Mouse (Mus musculus) cortical plate, adult 2 months (tissue): Measurements from ENCODE around the gene Gm12185. TPM values are rescaled to one million over a fixed set of nuclear protein-coding genes. Genes with fewer than 3 reads are reported as not detected.
"Not testable (repeated sequence)": the region's sequence is repeated elsewhere in the genome, so short reads cannot be mapped to it uniquely, and the experiment has no call there.

Experiments used
- H3K27ac ChIP-seq: fragments of 200-500 bp; 2 replicates; pipeline ENCODE4 v1.5.1; 2012; ENCODE audit warnings: low read length, control low read depth, inconsistent platforms; ENCODE audit not compliant: insufficient read depth
- H3K4me1 ChIP-seq: fragments of 200-500 bp; 2 replicates; pipeline ENCODE4 v1.6.1; 2011; ENCODE audit warnings: low read length; ENCODE audit not compliant: control insufficient read depth, insufficient read depth
- H3K4me3 ChIP-seq: fragments of 200-500 bp; 2 replicates; pipeline ENCODE4 v1.5.1; 2011; ENCODE audit warnings: mild to moderate bottlenecking, low read length, control low read depth; ENCODE audit not compliant: insufficient read depth
- polyA plus RNA-seq: library from polyadenylated mRNA; depleted of rRNA; stranded (reverse); fragments of >200 nt; gene quantifications from 2 replicates; pipeline ENCODE4 v1.2.3, GENCODE M21; 2012; rRNA removed

The Gm12185 gene
- polyA plus RNA-seq: 0.08 and 0.19 TPM in 2 replicates

DNA sequence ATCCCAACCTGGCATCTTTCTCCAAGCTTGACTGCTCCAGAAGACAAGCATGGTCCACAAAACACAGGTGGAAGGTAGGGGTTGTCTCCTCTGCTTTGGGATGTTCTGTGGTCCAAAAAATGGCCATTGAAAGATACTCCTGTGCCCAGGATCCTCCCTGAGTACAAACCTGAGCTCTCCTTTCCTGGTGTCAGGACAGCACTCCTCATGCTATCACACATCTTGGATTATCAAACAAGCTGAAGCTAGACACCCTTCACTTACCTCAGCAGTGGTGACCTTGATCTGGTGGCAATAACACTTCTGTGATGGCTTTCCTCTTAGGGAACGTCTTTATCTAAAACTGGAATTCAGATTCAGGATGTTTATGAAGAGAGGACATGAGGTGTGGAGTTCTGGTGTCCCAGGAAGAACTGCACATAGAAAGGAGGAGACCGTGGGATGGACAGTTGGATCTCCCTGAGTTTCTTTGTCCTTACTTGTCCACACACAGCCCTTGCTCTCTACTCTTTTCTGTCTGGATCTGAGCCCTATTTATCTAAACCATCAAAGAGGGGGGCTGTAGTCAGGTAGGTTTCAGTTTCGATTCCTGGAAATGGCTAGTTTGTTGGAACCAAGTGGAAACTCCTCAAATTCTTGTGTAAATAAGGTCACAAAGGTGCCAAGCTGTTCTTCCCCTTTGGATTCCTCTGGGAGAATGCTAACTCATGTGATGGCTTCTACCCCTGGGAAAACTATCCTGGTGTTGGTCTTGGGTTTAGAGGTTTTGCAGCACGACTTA is at the start of gene Gm12185:
Gene Gm12185, minus strand, starts transcription at position 487 of the 781 bp plus-strand sequence.
- H3K4me1 ChIP-seq, H3K4me3 ChIP-seq, H3K27ac ChIP-seq: not testable (repeated sequence)

- not testable (repeated sequence) for H3K27ac ChIP-seq, H3K4me1 ChIP-seq, H3K4me3 ChIP-seq
Measured at GRCm38 (mm10) chr11:49012074-49012473, 20.0 kb upstream of the Gm12185 start.

- H3K27ac ChIP-seq, H3K4me1 ChIP-seq, H3K4me3 ChIP-seq: not testable (repeated sequence)
Measured at GRCm38 (mm10) chr11:49006785-49007184, 14.8 kb upstream of the Gm12185 start.

- not testable (repeated sequence) for H3K27ac ChIP-seq, H3K4me1 ChIP-seq, H3K4me3 ChIP-seq
Measured at GRCm38 (mm10) chr11:49006317-49006716, 14.3 kb upstream of the Gm12185 start.

DNA sequence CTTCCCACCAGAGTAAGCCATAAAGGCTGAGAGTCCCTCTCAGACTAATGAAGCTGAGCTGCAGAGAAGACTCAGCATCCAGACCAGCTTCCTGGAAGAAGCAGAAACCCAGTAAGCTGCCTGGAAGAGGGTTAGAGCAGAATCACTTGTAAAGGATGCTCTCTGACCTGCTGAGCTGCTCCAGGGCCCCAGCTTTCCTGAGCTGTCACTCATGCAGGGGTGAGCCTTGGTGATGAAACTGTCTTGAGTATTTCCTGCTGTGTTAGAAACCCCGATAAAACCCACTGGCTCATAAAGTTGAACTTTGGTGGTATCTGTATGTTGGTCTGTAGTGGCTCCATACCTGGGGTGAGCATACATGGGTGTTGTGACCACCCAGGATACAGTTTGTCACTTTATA is 8.4 kb upstream of the Gm12185 start:
- not testable (repeated sequence) for H3K27ac ChIP-seq, H3K4me1 ChIP-seq, H3K4me3 ChIP-seq

DNA sequence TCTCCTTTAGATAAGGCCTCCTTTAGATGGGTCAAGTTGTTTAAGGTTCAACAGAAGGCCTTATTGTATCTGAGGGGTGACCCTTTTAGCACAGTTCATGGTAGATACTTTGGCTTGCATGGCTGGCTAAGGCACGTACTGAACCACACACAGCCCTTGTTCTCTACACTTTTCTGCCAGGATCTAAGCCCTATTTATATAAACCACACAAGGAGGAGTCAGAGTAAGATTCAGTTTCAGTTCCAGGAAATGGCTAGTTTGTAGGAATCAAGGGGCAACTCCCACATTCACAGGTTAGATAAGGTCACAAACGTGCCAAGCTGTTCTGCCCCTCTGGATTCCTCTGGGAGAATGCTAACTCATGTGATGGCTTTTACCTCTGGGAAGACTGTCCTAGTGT is 2.0 kb upstream of the Gm12185 start, which contains the start of gene Tgtp1:
Gene Tgtp1, minus strand, starts transcription at position 155 of the 400 bp plus-strand sequence.
- not testable (repeated sequence) for H3K4me3 ChIP-seq, H3K4me1 ChIP-seq, H3K27ac ChIP-seq

DNA sequence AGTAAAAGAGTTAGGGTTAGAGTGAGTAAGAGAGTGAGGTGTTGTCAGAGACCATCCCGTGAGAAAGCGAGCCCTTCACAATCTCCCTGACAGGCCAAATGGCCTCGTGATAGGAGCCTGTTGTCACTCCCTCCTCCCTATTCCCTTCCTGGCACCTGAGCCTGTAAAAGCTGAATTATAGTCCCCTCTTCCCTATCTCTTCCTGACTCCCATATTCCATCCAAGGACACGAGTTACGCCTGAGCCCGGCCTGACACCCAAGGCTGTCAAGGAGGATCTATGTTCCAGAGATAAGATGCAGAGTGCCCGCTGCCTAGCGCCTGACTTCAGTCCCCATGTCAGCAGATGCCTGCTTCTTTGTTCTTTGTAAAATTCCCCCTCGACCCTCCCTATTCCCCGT is 1.3 kb upstream of the Gm12185 start:
- H3K4me3 ChIP-seq, H3K27ac ChIP-seq, H3K4me1 ChIP-seq: not testable (repeated sequence)

GRCm38 (mm10) chr11:48989981-48990380 is 2.0 kb downstream of the Gm12185 start:
- not testable (repeated sequence) for H3K27ac ChIP-seq, H3K4me1 ChIP-seq, H3K4me3 ChIP-seq

DNA sequence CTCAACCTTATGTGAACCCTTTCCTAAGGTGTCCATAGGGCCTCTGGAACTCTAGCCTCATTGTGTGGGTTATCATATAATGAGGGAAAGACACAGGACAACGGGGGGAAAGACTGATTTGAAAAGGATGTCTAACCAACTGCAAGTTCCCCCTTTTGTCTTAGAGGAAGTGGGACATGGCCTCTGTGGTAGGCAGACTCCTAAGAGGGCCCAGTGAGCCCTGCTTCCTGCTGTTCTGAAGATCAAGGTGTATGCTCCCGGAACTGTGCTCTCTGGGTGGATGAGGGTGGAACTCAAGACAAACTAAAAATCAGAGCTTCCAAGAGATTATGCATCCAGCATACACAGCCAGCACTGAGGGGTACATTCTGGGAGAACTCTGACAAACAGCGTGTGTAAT is 3.8 kb downstream of the Gm12185 start:
- H3K4me3 ChIP-seq, H3K27ac ChIP-seq, H3K4me1 ChIP-seq: not testable (repeated sequence)

GRCm38 (mm10) chr11:48982848-48983247 is 9.2 kb downstream of the Gm12185 start:
- H3K4me3 ChIP-seq, H3K27ac ChIP-seq, H3K4me1 ChIP-seq: not testable (repeated sequence)

- not testable (repeated sequence) for H3K27ac ChIP-seq, H3K4me1 ChIP-seq
Measured at GRCm38 (mm10) chr11:48980052-48980451, 12.0 kb downstream of the Gm12185 start.

GRCm38 (mm10) chr11:48979251-48979650 is 12.8 kb downstream of the Gm12185 start, which contains the start of gene 9930111J21Rik1:
9930111J21Rik1 (minus strand) TSS chr11:48979398.
- H3K4me3 ChIP-seq, H3K27ac ChIP-seq, H3K4me1 ChIP-seq: not testable (repeated sequence)

More at GRCm38 (mm10) chr11:48980052-48980451, 12.0 kb downstream of the Gm12185 start:
- not testable (repeated sequence) for H3K4me3 ChIP-seq

DNA sequence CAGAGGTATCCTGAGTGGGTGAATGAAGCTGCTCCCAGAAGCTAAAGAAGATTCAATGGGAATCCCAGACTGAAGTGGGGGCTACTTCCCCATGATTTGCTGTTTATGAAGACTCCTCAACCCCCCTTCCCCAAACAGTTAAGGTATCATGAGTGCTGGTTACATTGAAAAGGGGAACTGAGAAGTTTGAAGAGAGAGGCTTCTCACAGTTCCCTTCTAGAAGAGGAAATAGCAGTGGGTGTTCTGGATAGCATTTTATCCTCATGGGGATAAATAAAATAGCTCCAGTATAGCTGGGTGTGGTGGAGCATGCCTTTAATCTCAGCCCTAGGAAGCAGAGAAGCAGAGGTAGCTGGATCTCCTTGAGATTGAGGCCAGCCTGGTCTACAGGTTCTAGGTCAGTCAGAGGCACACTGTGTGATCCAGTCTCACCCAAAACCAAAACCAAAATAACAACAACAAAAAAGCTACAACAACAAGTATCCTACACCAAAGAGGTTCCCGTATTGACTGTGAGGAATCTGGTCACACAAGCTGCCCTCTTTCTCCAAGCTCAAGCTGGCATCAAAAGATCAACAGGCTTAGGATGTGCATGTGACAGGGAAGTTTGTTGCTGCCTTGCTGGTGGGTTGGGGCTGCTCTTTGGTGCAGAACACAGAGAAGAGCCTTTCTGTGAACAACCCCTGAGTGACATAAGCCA is 13.6 kb downstream of the Gm12185 start, which contains the start of gene Olfr56:
Gene Olfr56, plus strand, starts transcription at position 650 of the 700 bp plus-strand sequence.
- not testable (repeated sequence) for H3K4me3 ChIP-seq, H3K27ac ChIP-seq, H3K4me1 ChIP-seq

DNA sequence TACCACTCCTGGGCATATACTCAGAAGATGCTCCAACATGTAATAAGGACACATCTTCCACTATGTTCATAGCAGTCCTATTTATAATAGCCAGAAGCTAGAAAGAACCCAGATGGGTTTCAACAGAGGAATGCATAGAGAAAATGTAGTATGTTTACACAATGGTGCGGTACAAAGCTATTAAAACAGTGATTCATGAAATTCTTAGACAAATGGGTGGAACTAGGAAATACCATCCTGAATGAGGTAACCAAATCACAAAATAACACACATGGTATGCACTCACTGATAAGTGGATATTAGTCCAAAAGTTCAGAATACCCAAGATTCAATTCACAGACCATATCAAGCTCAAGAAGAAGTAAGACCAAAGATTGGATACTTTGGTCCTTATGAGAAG is 17.3 kb downstream of the Gm12185 start:
- not testable (repeated sequence) for H3K27ac ChIP-seq, H3K4me3 ChIP-seq, H3K4me1 ChIP-seq

- not testable (repeated sequence) for H3K4me1 ChIP-seq, H3K4me3 ChIP-seq
Measured at GRCm38 (mm10) chr11:48946090-48946489, 45.9 kb downstream of the Gm12185 start, which contains the start of gene Psme2b. Psme2b (minus strand) TSS chr11:48946190.

DNA sequence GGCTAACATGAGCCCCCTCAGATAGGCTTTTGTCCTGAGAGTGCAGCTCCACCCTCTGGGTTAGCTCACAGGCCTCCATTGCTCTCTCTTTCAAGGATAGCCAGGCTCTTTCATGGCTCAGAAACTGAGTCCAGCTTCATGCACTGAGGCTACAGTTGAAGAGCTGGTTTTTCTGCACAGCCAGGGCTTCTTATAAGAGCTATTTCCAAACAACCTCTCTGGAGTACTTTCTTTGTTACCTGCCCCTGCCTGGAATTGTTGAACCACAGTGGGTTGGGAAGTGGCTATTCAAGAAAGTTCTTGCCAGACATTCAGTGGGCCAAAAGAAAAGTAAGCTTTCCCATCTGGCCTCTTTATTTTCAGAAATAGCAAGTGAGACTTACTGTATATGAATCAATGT is 52.7 kb downstream of the Gm12185 start:
- not testable (repeated sequence) for H3K27ac ChIP-seq, H3K4me3 ChIP-seq, H3K4me1 ChIP-seq

More at GRCm38 (mm10) chr11:48946090-48946489, 45.9 kb downstream of the Gm12185 start, which contains the start of gene Psme2b:
- H3K27ac ChIP-seq: not testable (repeated sequence)
